Mouse (Mus musculus) heart, embryonic 16.5 days (tissue): ENCODE data around the gene Asb7. TPM values are rescaled to one million over a fixed set of nuclear protein-coding genes. Genes with fewer than 3 reads are reported as not detected.
A peak's percentile ranks its signal among the peaks of the same experiment; 100 is the strongest.

Experiments used
- ATAC-seq: fragments of 200-750 bp; cut with Nextera tagmentation; replicated peaks from 2 replicates; pipeline ENCODE4 v1.8.0; 2017; ENCODE audit warnings: moderate number of reproducible peaks; ENCODE audit not compliant: insufficient read depth, low FRiP score; ENCODE audit errors: extremely low read depth
- H3K27ac ChIP-seq: fragments of 300-500 bp; sonication (generic); 2 replicates; pipeline ENCODE4 v1.5.1; 2014; ENCODE audit warnings: mild to moderate bottlenecking, low read length, control low read depth, moderate library complexity
- H3K27me3 ChIP-seq: fragments of 300-500 bp; sonication (generic); 2 replicates; pipeline ENCODE4 v1.6.1; 2014; ENCODE audit warnings: low read length, mixed read lengths; ENCODE audit not compliant: control insufficient read depth, insufficient read depth
- H3K36me3 ChIP-seq: fragments of 300-500 bp; sonication (generic); 2 replicates; pipeline ENCODE4 v1.6.1; 2014; ENCODE audit not compliant: control insufficient read depth, insufficient read depth
- H3K4me1 ChIP-seq: fragments of 300-500 bp; sonication (generic); 2 replicates; pipeline ENCODE4 v1.6.1; 2014; ENCODE audit warnings: low read length, mixed read lengths; ENCODE audit not compliant: control insufficient read depth, insufficient read depth
- H3K4me2 ChIP-seq: fragments of 300-500 bp; sonication (generic); 2 replicates; pipeline ENCODE4 v1.6.1; 2014; ENCODE audit warnings: low read depth, mild to moderate bottlenecking, control low read depth, low read length
- H3K4me3 ChIP-seq: fragments of 300-500 bp; sonication (generic); 2 replicates; pipeline ENCODE4 v1.5.1; 2014; ENCODE audit warnings: mild to moderate bottlenecking, control low read depth, low read length
- H3K9ac ChIP-seq: fragments of 300-500 bp; sonication (generic); 2 replicates; pipeline ENCODE4 v1.6.1; 2014; ENCODE audit warnings: low read length, control low read depth
- H3K9me3 ChIP-seq: fragments of 300-500 bp; sonication (generic); replicated peaks from 2 replicates; pipeline ENCODE4 v1.6.1; 2016; ENCODE audit warnings: low read length; ENCODE audit not compliant: control insufficient read depth
- WGBS: fragments of 180-500 bp; shearing (Covaris S2); extraction: QIAGEN DNeasy Blood & Tissue Kit; methylation state at CpG from one replicate; pipeline ENCODE4 v1.1.7; 2014; 5-methylcytosine and 5-hydroxymethylcytosine counted together
- polyA plus RNA-seq: library from polyadenylated mRNA; unstranded; fragments of >200 nt; fragmentation: Nextera tagmentation; extraction: Ambion mirVana; gene quantifications from 2 replicates; pipeline ENCODE4 v1.2.1, GENCODE M21; 2015

Asb7 gene
- polyA plus RNA-seq, 1 experiment from 2014 or later, result 9.0 TPM

GRCm38 (mm10) chr7:66645736-66646135, 43.7 kb downstream of the Asb7 start:
- Histone ChIP-seq H3K9ac (no peak overlapping the region), H3K36me3 (peaks cover 12% of the 10 kb centered on the region), H3K27me3 (no peaks in the 10 kb centered on the region), H3K4me2 (no peak overlapping the region), H3K9me3 (no peaks in the 10 kb centered on the region), H3K4me1 (no peaks in the 10 kb centered on the region), H3K4me3 (no peak overlapping the region), H3K27ac (no peak overlapping the region)
- no peak for ATAC-seq
- WGBS, result 95% methylated on average over 2 of the region's 2 CpGs

GRCm38 (mm10) chr7:66633351-66633750, 56.0 kb downstream of the Asb7 start:
- no peak for ATAC-seq
- Histone ChIP-seq H3K27me3 (no peaks in the 10 kb centered on the region), H3K9ac (no peak overlapping the region), H3K36me3 (no peaks in the 10 kb centered on the region), H3K27ac (no peak overlapping the region), H3K4me1 (no peaks in the 10 kb centered on the region), H3K9me3 (no peaks in the 10 kb centered on the region; the same call in 1 of the 2 replicates), H3K4me2 (no peak overlapping the region), H3K4me3 (no peak overlapping the region)
- 66% methylated on average over 6 of the region's 6 CpGs for WGBS

- 74% methylated on average over 15 of the region's 15 CpGs for WGBS
- Histone ChIP-seq H3K36me3 (no peaks in the 10 kb centered on the region), H3K4me3 (no peak overlapping the region)
Measured at GRCm38 (mm10) chr7:66630154-66630800, 59.1 kb downstream of the Asb7 start.

GRCm38 (mm10) chr7:66629419-66629818, 60.0 kb downstream of the Asb7 start:
- H3K36me3 ChIP-seq, result no peaks in the 10 kb centered on the region
- H3K4me3 ChIP-seq, result no peak overlapping the region
- H3K4me1 ChIP-seq, result no peaks in the 10 kb centered on the region
- no peak overlapping the region for H3K4me2 ChIP-seq
- peaks cover 5% of the 10 kb centered on the region for H3K9me3 ChIP-seq
- H3K27me3 ChIP-seq, result no peaks in the 10 kb centered on the region
- no peak for ATAC-seq
- H3K27ac ChIP-seq, result no peak overlapping the region
- 81% methylated on average over 4 of the region's 4 CpGs for WGBS
- no peak overlapping the region for H3K9ac ChIP-seq

More at GRCm38 (mm10) chr7:66630154-66630800, 59.1 kb downstream of the Asb7 start:
- peaks cover 5% of the 10 kb centered on the region for H3K9me3 ChIP-seq
- H3K4me1 ChIP-seq, result no peaks in the 10 kb centered on the region
- H3K27ac ChIP-seq, result no peak overlapping the region
- H3K9ac ChIP-seq, result no peak overlapping the region
- no peak overlapping the region for H3K4me2 ChIP-seq
- no peaks in the 10 kb centered on the region for H3K27me3 ChIP-seq
- ATAC-seq, result no peak

- Histone ChIP-seq H3K4me2 (no peak overlapping the region), H3K4me1 (no peaks in the 10 kb centered on the region), H3K36me3 (no peaks in the 10 kb centered on the region), H3K9ac (no peak overlapping the region), H3K4me3 (no peak overlapping the region), H3K27me3 (no peaks in the 10 kb centered on the region), H3K27ac (no peak overlapping the region), H3K9me3 (peaks cover 5% of the 10 kb centered on the region; the same call in 1 of the 2 replicates)
- 0 out of 2 replicates have a peak, but pooled peaks have one; percentile 37 for ATAC-seq
- 27% methylated on average over 3 of the region's 3 CpGs for WGBS
Measured at GRCm38 (mm10) chr7:66623436-66623835, 66.0 kb downstream of the Asb7 start.

GRCm38 (mm10) chr7:66601846-66602245, 87.5 kb downstream of the Asb7 start:
- Histone ChIP-seq H3K27ac (no peak overlapping the region), H3K9me3 (no peaks in the 10 kb centered on the region), H3K36me3 (no peaks in the 10 kb centered on the region), H3K27me3 (no peaks in the 10 kb centered on the region), H3K4me1 (no peaks in the 10 kb centered on the region), H3K4me3 (no peak overlapping the region), H3K9ac (no peak overlapping the region), H3K4me2 (no peak overlapping the region)
- ATAC-seq, result no peak

- WGBS, result 59% methylated on average over 12 of the region's 12 CpGs
- Histone ChIP-seq H3K27ac (peak overlapping the region; percentile 59), H3K4me2 (no peak overlapping the region), H3K27me3 (no peaks in the 10 kb centered on the region), H3K4me3 (no peak overlapping the region), H3K36me3 (no peaks in the 10 kb centered on the region), H3K9me3 (no peaks in the 10 kb centered on the region), H3K9ac (no peak overlapping the region), H3K4me1 (no peaks in the 10 kb centered on the region)
- no peak for ATAC-seq
Measured at GRCm38 (mm10) chr7:66600622-66601610, 88.5 kb downstream of the Asb7 start.

- 0 out of 2 replicates have a peak, but pooled peaks have one; percentile 32 for ATAC-seq
- H3K4me3 ChIP-seq, result no peak overlapping the region
- no peak overlapping the region for H3K27ac ChIP-seq
- no peak overlapping the region for H3K9ac ChIP-seq
- no peaks in the 10 kb centered on the region for H3K4me1 ChIP-seq
- WGBS, result 63% methylated on average over 3 of the region's 3 CpGs
- H3K27me3 ChIP-seq, result no peaks in the 10 kb centered on the region
- no peaks in the 10 kb centered on the region for H3K36me3 ChIP-seq
- H3K9me3 ChIP-seq, result no peaks in the 10 kb centered on the region
- H3K4me2 ChIP-seq, result no peak overlapping the region
Measured at GRCm38 (mm10) chr7:66600126-66600525, 89.3 kb downstream of the Asb7 start.

GRCm38 (mm10) chr7:66597900-66598299, 91.5 kb downstream of the Asb7 start:
- Histone ChIP-seq H3K9me3 (no peaks in the 10 kb centered on the region), H3K4me2 (no peak overlapping the region), H3K36me3 (no peaks in the 10 kb centered on the region), H3K27me3 (no peaks in the 10 kb centered on the region), H3K4me3 (no peak overlapping the region), H3K27ac (no peak overlapping the region), H3K4me1 (no peaks in the 10 kb centered on the region), H3K9ac (no peak overlapping the region)
- WGBS, result 97% methylated on average over 3 of the region's 3 CpGs
- no peak for ATAC-seq
